Mouse (Mus musculus) ES-Bruce4 (cell line): Measurements from ENCODE around the gene Psat1. TPM values are rescaled to one million over a fixed set of nuclear protein-coding genes. Genes with fewer than 3 reads are reported as not detected.

Experiments used
- H3K27ac ChIP-seq: 2 replicates; pipeline ENCODE4 v1.5.1; 2012; ENCODE audit warnings: low read length, inconsistent platforms; ENCODE audit not compliant: insufficient read depth
- H3K27me3 ChIP-seq: 2 replicates; pipeline ENCODE4 v1.6.1; 2012; ENCODE audit warnings: mild to moderate bottlenecking, low read length, inconsistent platforms; ENCODE audit not compliant: control insufficient read depth, poor library complexity, insufficient read depth, severe bottlenecking
- H3K36me3 ChIP-seq: 2 replicates; pipeline ENCODE4 v1.6.1; 2012; ENCODE audit warnings: inconsistent platforms, mild to moderate bottlenecking, low read length, moderate library complexity; ENCODE audit not compliant: control insufficient read depth, poor library complexity, insufficient read depth, severe bottlenecking
- H3K4me1 ChIP-seq: one replicate; pipeline ENCODE4 v1.8.1; 2011; ENCODE audit warnings: low read length; ENCODE audit not compliant: control insufficient read depth, insufficient read depth
- H3K4me3 ChIP-seq: 2 replicates; pipeline ENCODE4 v1.5.1; 2011; ENCODE audit warnings: low read depth, mild to moderate bottlenecking, low read length
- H3K9ac ChIP-seq: 2 replicates; pipeline ENCODE4 v1.6.1; 2012; ENCODE audit warnings: low read depth, mild to moderate bottlenecking, inconsistent platforms; ENCODE audit not compliant: poor library complexity, severe bottlenecking
- H3K9me3 ChIP-seq: replicated peaks from 2 replicates; pipeline ENCODE4 v1.6.1; 2012; ENCODE audit warnings: mild to moderate bottlenecking, low read length, inconsistent platforms; ENCODE audit not compliant: control insufficient read depth, poor library complexity, insufficient read depth, severe bottlenecking
- CTCF ChIP-seq: IDR thresholded peaks from one replicate; pipeline ENCODE4 v1.8.1; 2011; ENCODE audit warnings: low read depth, low read length
- EP300 ChIP-seq: IDR thresholded peaks from 2 replicates; pipeline ENCODE4 v1.6.1; 2011; ENCODE audit warnings: low read depth, low read length; ENCODE audit not compliant: insufficient read depth
- POLR2A ChIP-seq: IDR thresholded peaks from one replicate; pipeline ENCODE4 v1.8.1; 2011; ENCODE audit warnings: low read length; ENCODE audit not compliant: insufficient read depth
- polyA plus RNA-seq: library from polyadenylated mRNA; stranded (reverse); fragments of >200 nt; gene quantifications from 2 replicates; pipeline ENCODE4 v1.2.4, GENCODE M21; 2011; ENCODE audit warnings: low read depth; ENCODE audit not compliant: missing spikeins, insufficient read depth, insufficient read length

Gene Psat1
- polyA plus RNA-seq, 1 experiment, result 228 TPM

DNA sequence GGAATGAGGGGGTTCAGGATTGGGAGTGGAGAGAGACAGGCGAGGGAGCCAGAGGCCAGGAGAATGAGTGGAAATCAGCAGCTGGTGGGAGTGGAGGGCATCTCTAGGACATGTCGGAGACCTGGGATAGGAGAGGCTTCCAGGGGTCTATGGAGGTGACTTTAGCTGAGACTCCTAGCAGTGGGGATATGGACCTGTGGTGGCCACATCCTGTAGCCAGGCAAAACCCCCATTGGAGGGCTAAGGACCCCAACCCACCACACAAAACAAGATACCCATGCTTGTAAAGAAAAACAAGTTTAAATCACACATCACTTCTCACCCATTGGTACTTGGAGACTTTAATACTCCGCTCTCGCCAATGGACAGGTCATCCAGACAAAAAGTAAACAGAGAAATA is 58.7 kb downstream of the Psat1 start:
- H3K27ac ChIP-seq, result no peak overlapping the region
- no peak overlapping the region for H3K4me3 ChIP-seq
- TF ChIP-seq POLR2A, result no peak
- TF ChIP-seq EP300, result no peak
- no peak for TF ChIP-seq CTCF
- H3K4me1 ChIP-seq, result no peaks in the 10 kb centered on the region
- no peaks in the 10 kb centered on the region for H3K36me3 ChIP-seq
- H3K27me3 ChIP-seq, result no peaks in the 10 kb centered on the region
- no peaks in the 10 kb centered on the region for H3K9me3 ChIP-seq
- no peak overlapping the region for H3K9ac ChIP-seq

- no peaks in the 10 kb centered on the region for H3K36me3 ChIP-seq
- TF ChIP-seq EP300, result no peak
- TF ChIP-seq CTCF, result no peak
- no peak for TF ChIP-seq POLR2A
- H3K4me3 ChIP-seq, result no peak overlapping the region
Measured at GRCm38 (mm10) chr19:15882705-15883426, 64.3 kb downstream of the Psat1 start.

DNA sequence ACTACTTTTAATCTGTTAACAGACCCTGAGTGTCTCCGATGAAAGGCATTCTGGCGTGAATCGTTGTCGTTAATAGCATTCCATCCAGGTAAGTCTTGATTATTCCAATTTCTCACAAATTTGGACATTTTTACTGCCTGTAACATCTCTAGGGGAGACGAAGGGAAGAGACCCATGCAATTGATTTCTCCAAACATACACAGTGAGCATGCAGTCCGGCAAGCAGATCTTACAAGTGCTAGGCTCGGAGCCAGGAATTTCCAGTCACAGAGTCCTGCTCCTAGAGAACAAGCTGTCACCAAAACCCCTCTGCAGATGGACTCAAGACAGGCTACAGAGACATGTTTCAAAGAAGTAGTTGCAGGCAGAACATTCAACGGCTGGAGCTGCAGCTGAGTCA is 66.4 kb downstream of the Psat1 start:
- H3K4me3 ChIP-seq, result no peak overlapping the region
- H3K27me3 ChIP-seq, result no peaks in the 10 kb centered on the region
- no peaks in the 10 kb centered on the region for H3K4me1 ChIP-seq
- no peaks in the 10 kb centered on the region for H3K36me3 ChIP-seq
- no peaks in the 10 kb centered on the region for H3K9me3 ChIP-seq
- no peak overlapping the region for H3K9ac ChIP-seq
- no peak overlapping the region for H3K27ac ChIP-seq
- TF ChIP-seq CTCF (no peak), EP300 (no peak), POLR2A (no peak)

More at GRCm38 (mm10) chr19:15882705-15883426, 64.3 kb downstream of the Psat1 start:
- Histone ChIP-seq H3K4me1 (no peaks in the 10 kb centered on the region), H3K9ac (no peak overlapping the region), H3K27ac (no peak overlapping the region), H3K9me3 (no peaks in the 10 kb centered on the region), H3K27me3 (no peaks in the 10 kb centered on the region)

GRCm38 (mm10) chr19:15879271-15879670 is 67.9 kb downstream of the Psat1 start:
- H3K4me3 ChIP-seq, result no peak overlapping the region
- TF ChIP-seq CTCF (no peak), POLR2A (no peak), EP300 (no peak)
- H3K9ac ChIP-seq, result no peak overlapping the region
- H3K27ac ChIP-seq, result no peak overlapping the region
- no peaks in the 10 kb centered on the region for H3K9me3 ChIP-seq
- no peaks in the 10 kb centered on the region for H3K4me1 ChIP-seq
- H3K27me3 ChIP-seq, result no peaks in the 10 kb centered on the region
- H3K36me3 ChIP-seq, result no peaks in the 10 kb centered on the region

- H3K4me3 ChIP-seq, result no peak overlapping the region
- H3K27me3 ChIP-seq, result no peaks in the 10 kb centered on the region
- H3K36me3 ChIP-seq, result no peaks in the 10 kb centered on the region
- H3K4me1 ChIP-seq, result no peaks in the 10 kb centered on the region
- H3K9ac ChIP-seq, result no peak overlapping the region
- H3K27ac ChIP-seq, result no peak overlapping the region
- TF ChIP-seq POLR2A (no peak), CTCF (no peak), EP300 (no peak)
- H3K9me3 ChIP-seq, result no peaks in the 10 kb centered on the region
Measured at GRCm38 (mm10) chr19:15868865-15869698, 78.1 kb downstream of the Psat1 start.

DNA sequence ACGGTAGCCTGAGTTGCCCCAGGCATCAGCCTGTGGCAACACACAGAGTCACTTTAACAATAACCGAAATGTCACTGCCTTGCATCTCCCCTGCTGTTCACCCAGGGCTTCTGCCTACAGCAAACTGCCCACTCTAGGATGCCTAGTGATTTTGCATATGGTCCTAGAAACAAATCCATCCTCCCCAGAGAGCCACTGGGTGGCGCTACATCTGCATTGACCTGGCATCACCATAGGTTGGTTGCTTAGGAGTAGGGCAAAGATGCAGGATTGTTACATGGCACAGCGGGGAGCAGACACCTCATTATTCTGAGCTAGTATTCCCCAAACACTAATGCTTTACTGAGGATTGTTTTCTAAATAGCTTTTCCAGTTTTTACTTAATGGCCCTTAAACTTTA is 80.3 kb downstream of the Psat1 start:
- Histone ChIP-seq H3K9me3 (no peaks in the 10 kb centered on the region), H3K9ac (no peak overlapping the region), H3K27me3 (no peaks in the 10 kb centered on the region), H3K27ac (no peak overlapping the region), H3K36me3 (no peaks in the 10 kb centered on the region), H3K4me3 (no peak overlapping the region), H3K4me1 (no peaks in the 10 kb centered on the region)
- TF ChIP-seq POLR2A (no peak), CTCF (peak; percentile 65)
